Mouse (Mus musculus) T-helper 1 cell (primary cell): ENCODE results near the gene Upb1.

Experiments used
- in situ Hi-C: fragments of 300-600 bp; cut with MboI, MseI; formaldehyde crosslinking; loops from one replicate; pipeline ENCODE4 v1.15.1; 2025; ENCODE audit warnings: high pct_unique_total_duplicates

The Upb1 gene

GRCm38 (mm10) chr10:75490731-75491130, 89.8 kb downstream of the Upb1 start:
- in situ Hi-C loops: no loop called here
